Mouse (Mus musculus): ENCODE data around the gene Dmrtc2.

DNA sequence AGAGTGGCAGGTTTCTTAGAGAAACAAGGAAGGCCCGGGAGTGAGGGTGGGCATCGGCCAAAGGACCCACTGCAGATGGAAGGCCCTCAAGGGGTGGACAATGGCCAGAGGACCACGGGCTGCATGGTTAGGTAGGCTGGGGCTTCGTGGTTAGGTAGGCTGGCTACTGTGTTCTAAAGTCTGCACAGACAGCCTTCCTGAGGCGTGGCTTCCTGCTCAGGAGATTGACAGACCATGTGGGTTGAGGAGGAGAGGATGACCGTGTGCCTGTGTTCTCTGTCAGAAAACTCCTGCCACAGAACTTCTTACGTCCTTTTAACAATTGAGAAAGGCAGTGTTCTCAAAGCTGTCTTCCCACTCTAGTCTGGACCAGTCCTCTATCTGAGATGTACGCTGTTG is 30.4 kb upstream of the Dmrtc2 start:
- TF ChIP-seq GATA1 (IDR thresholded peaks at IDR 0.05; ENCODE audit: borderline replicate concordance, low read length): no peak
- no peak for TF ChIP-seq FLI1 (IDR thresholded peaks at IDR 0.05; ENCODE audit: low read length)
